Mouse (Mus musculus): Measurements from ENCODE around the gene Mapk1.

Gene Mapk1

DNA sequence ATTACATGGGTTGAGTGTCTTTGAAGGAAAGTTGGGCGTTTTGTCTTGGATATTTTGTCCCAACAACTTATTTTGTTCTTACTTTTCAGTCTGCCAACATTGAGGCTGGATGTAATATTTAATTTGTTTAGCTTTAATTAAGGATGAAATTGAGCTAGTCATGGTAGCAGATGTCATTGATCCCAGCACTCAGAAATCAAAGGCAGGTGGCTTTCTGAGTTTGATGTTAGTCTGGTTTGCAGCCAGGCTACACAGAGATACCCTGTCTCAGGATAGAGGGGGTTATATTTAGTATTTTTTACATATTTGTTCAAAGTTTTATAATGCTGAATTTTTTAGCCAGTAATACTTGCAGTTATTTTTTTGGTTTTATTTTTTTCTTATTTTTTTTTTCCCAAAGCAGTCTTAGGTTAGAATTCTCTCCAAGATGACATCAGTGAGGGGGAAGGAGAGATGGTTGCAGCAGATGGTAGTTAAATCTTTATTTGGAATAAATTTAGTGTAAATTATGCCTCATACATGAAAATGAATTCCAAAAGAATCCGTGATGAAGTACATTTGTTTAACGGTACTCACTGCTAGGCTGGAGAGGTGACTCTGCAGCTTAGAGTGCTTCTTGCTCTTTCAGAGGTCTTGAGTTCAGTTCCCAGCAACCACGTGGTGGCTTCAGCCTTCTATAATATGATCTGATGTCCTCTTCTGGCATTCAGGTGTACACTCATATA is 47.0 kb downstream of the Mapk1 start:
- Histone ChIP-seq H3K4me1 (replicated peaks; ENCODE audit: low read depth, low read length) (peaks cover 24% of the 10 kb centered on the region), H3K27me3 (ENCODE audit: insufficient read depth, low read length) (no peaks in the 10 kb centered on the region), H3K4me3 (replicated peaks; ENCODE audit: low read length) (no peak overlapping the region), H3K36me3 (ENCODE audit: insufficient read depth, low read length) (peaks cover 93% of the 10 kb centered on the region), H3K9me3 (ENCODE audit: low read length) (no peaks in the 10 kb centered on the region)
- no peak for TF ChIP-seq NANOG (IDR thresholded peaks at IDR 0.05; ENCODE audit: borderline replicate concordance, low read length)

DNA sequence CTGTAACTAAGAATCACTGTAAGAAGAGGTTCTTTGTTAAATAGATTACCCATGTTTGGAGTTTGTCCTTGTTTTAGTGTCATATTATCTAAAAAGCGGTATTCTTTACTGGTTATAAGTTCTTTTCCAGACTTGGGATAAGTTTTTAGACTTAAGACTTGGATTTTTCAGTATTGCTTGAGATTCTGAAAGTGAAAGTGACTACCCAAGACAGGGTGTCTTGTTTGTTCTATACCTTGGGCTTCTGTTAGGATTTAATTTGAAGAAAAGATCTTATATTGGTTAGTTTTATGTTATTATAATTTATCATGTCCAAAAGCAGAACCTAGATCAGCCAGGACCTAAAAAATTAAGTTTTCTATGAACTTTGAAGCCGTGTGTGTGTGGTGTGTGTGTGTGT is 50.6 kb downstream of the Mapk1 start:
- TF ChIP-seq POU5F1 (IDR thresholded peaks at IDR 0.05; ENCODE audit: borderline replicate concordance, low read length) (no peak), CTCF (conservative IDR thresholded peaks at IDR 0.05; ENCODE audit: low read length) (no peak), NANOG (IDR thresholded peaks at IDR 0.05; ENCODE audit: borderline replicate concordance, low read length) (no peak)
- peaks cover 97% of the 10 kb centered on the region for H3K36me3 ChIP-seq (ENCODE audit: insufficient read depth, low read length)
- H3K4me3 ChIP-seq (replicated peaks; ENCODE audit: low read length): no peak overlapping the region
- H3K4me1 ChIP-seq (replicated peaks; ENCODE audit: low read depth, low read length): peaks cover 24% of the 10 kb centered on the region
- no peaks in the 10 kb centered on the region for H3K9me3 ChIP-seq (ENCODE audit: low read length)
- H3K27me3 ChIP-seq (ENCODE audit: insufficient read depth, low read length): no peaks in the 10 kb centered on the region

DNA sequence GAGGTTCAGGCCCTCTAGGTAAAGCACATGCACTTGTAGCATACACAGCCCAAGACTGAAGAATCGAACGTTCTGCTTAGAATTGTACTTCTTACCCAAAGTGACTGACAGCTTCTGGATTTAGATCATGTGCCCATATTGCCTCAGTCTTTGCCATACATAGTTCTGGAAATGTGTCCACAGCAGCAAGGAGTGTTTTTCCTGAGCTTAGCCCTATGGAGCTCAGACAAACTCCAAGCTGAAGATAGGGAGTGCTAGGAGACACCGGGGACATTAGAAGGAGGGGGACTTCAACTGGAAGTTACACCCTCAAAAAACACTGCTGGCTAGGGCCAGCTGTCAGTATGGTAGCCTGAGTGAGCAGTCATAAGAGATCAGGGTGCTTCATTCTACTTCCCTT is 57.5 kb downstream of the Mapk1 start:
- no peaks in the 10 kb centered on the region for H3K9me3 ChIP-seq (ENCODE audit: low read length)
- no peaks in the 10 kb centered on the region for H3K27me3 ChIP-seq (ENCODE audit: insufficient read depth, low read length)
- H3K36me3 ChIP-seq (ENCODE audit: insufficient read depth, low read length): peaks cover 98% of the 10 kb centered on the region
- no peak for TF ChIP-seq NANOG (IDR thresholded peaks at IDR 0.05; ENCODE audit: borderline replicate concordance, low read length)
- no peak for TF ChIP-seq POU5F1 (IDR thresholded peaks at IDR 0.05; ENCODE audit: borderline replicate concordance, low read length)
- TF ChIP-seq CTCF (conservative IDR thresholded peaks at IDR 0.05; ENCODE audit: low read length): no peak
- peaks cover 8% of the 10 kb centered on the region for H3K4me1 ChIP-seq (replicated peaks; ENCODE audit: low read depth, low read length)
- H3K4me3 ChIP-seq (replicated peaks; ENCODE audit: low read length): no peak overlapping the region

DNA sequence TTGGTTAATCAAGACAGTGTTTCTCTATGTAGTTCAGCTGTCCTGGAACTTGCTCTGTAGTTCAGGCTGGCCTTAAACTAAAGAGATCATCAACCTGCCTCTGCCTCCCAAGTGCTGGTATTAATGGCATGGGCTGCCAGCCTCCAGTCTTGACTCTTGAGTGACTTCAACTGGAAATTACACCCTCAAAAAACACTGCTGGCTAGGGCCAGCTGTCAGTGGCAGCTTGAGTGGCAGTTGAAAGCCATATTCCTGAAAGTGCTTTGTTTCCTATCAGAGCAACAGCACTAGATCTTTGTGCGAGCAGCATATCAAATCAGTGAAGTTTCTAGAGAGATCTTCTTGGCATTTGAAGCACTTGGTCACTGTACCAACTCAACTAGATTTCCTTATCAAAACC is 58.2 kb downstream of the Mapk1 start:
- Histone ChIP-seq H3K9me3 (ENCODE audit: low read length) (no peaks in the 10 kb centered on the region), H3K36me3 (ENCODE audit: insufficient read depth, low read length) (peaks cover 98% of the 10 kb centered on the region), H3K4me1 (replicated peaks; ENCODE audit: low read depth, low read length) (peaks cover 8% of the 10 kb centered on the region), H3K4me3 (replicated peaks; ENCODE audit: low read length) (no peak overlapping the region), H3K27me3 (ENCODE audit: insufficient read depth, low read length) (no peaks in the 10 kb centered on the region)
- no peak for TF ChIP-seq CTCF (conservative IDR thresholded peaks at IDR 0.05; ENCODE audit: low read length)
- TF ChIP-seq POU5F1 (IDR thresholded peaks at IDR 0.05; ENCODE audit: borderline replicate concordance, low read length): no peak
- TF ChIP-seq NANOG (IDR thresholded peaks at IDR 0.05; ENCODE audit: borderline replicate concordance, low read length): no peak

- no peak for TF ChIP-seq CTCF (conservative IDR thresholded peaks at IDR 0.05; ENCODE audit: low read length)
- no peak for TF ChIP-seq NANOG (IDR thresholded peaks at IDR 0.05; ENCODE audit: borderline replicate concordance, low read length)
- TF ChIP-seq POU5F1 (IDR thresholded peaks at IDR 0.05; ENCODE audit: borderline replicate concordance, low read length): no peak
- H3K9me3 ChIP-seq (ENCODE audit: low read length): no peaks in the 10 kb centered on the region
- no peak overlapping the region for H3K4me3 ChIP-seq (replicated peaks; ENCODE audit: low read length)
Observed at GRCm38 (mm10) chr16:17044320-17044719, 61.1 kb downstream of the Mapk1 start.

DNA sequence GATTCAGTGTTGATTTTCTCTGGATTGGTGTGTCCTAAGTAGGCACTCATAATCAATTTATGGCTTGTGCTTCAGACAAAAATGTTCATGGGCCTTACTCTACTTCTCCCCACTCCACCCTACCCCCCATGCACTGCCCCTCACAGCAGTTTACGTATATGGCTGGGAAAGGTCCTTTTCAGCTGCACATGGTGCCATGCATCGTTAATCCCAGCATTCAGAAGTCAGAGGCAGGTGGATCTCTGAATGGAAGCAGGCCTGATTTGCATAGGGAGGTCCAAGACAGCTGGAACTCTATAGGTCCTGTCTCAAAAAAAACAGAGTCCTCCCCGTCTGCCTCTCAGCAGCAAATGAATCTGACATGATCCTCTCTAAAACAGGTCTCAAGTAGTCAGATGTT is 62.1 kb downstream of the Mapk1 start:
- H3K4me3 ChIP-seq (replicated peaks; ENCODE audit: low read length): no peak overlapping the region
- TF ChIP-seq NANOG (IDR thresholded peaks at IDR 0.05; ENCODE audit: borderline replicate concordance, low read length) (no peak), POU5F1 (IDR thresholded peaks at IDR 0.05; ENCODE audit: borderline replicate concordance, low read length) (no peak), CTCF (conservative IDR thresholded peaks at IDR 0.05; ENCODE audit: low read length) (no peak)
- H3K4me1 ChIP-seq (replicated peaks; ENCODE audit: low read depth, low read length): peaks cover 12% of the 10 kb centered on the region
- H3K9me3 ChIP-seq (ENCODE audit: low read length): no peaks in the 10 kb centered on the region
- H3K27me3 ChIP-seq (ENCODE audit: insufficient read depth, low read length): no peaks in the 10 kb centered on the region
- peaks cover 94% of the 10 kb centered on the region for H3K36me3 ChIP-seq (ENCODE audit: insufficient read depth, low read length)

More at GRCm38 (mm10) chr16:17044320-17044719, 61.1 kb downstream of the Mapk1 start:
- H3K36me3 ChIP-seq (ENCODE audit: insufficient read depth, low read length): peaks cover 94% of the 10 kb centered on the region
- H3K4me1 ChIP-seq (replicated peaks; ENCODE audit: low read depth, low read length): peaks cover 12% of the 10 kb centered on the region
- no peaks in the 10 kb centered on the region for H3K27me3 ChIP-seq (ENCODE audit: insufficient read depth, low read length)

DNA sequence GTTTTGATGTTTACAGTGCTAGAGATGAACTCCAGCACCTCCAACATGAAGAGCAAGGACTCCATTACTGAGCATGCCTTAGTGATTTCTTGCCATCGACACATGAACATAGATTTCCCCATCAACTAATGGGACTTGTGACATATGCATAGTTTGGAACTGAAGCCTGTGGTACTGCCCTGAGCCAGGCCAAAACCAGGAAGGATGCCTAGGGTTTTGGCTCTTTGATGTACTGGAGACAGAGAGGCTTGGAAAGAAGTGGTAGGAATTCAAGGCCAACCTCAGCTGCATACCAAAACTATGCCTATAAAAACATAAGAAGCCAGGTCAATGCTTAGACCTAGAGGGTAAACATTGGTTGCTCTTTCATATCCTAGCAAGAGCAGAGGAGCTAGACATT is 66.7 kb downstream of the Mapk1 start:
- TF ChIP-seq NANOG (IDR thresholded peaks at IDR 0.05; ENCODE audit: borderline replicate concordance, low read length) (no peak), POU5F1 (IDR thresholded peaks at IDR 0.05; ENCODE audit: borderline replicate concordance, low read length) (no peak), CTCF (conservative IDR thresholded peaks at IDR 0.05; ENCODE audit: low read length) (no peak)
- H3K9me3 ChIP-seq (ENCODE audit: low read length): no peaks in the 10 kb centered on the region
- H3K27me3 ChIP-seq (ENCODE audit: insufficient read depth, low read length): no peaks in the 10 kb centered on the region
- H3K4me3 ChIP-seq (replicated peaks; ENCODE audit: low read length): no peak overlapping the region
- peaks cover 52% of the 10 kb centered on the region for H3K36me3 ChIP-seq (ENCODE audit: insufficient read depth, low read length)
- peaks cover 27% of the 10 kb centered on the region for H3K4me1 ChIP-seq (replicated peaks; ENCODE audit: low read depth, low read length)

DNA sequence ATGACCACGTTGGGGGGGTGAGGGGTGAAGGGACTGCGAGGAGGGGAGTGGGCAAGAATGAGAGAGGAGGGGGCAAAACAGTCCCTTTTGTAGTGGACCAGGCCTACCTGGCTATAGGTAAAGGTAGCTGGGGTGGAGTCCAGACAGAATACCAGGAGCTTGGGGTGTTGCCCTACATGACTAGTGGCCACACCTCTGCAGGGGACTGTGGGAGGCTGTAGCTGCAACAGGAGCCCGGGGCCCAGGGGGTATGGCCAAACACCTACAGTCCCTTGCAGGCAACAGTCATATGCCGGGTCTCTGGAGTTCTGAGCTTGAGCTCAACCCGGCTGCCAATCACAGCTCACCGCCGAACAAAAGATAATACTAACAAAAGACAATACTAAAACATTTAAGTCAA is 68.9 kb downstream of the Mapk1 start:
- TF ChIP-seq POU5F1 (IDR thresholded peaks at IDR 0.05; ENCODE audit: borderline replicate concordance, low read length) (no peak), NANOG (IDR thresholded peaks at IDR 0.05; ENCODE audit: borderline replicate concordance, low read length) (no peak), CTCF (conservative IDR thresholded peaks at IDR 0.05; ENCODE audit: low read length) (no peak)
- Histone ChIP-seq H3K36me3 (ENCODE audit: insufficient read depth, low read length) (peaks cover 32% of the 10 kb centered on the region), H3K4me1 (replicated peaks; ENCODE audit: low read depth, low read length) (peaks cover 19% of the 10 kb centered on the region), H3K4me3 (replicated peaks; ENCODE audit: low read length) (peak overlapping the region; percentile 61), H3K27me3 (ENCODE audit: insufficient read depth, low read length) (no peaks in the 10 kb centered on the region), H3K9me3 (ENCODE audit: low read length) (no peaks in the 10 kb centered on the region)

DNA sequence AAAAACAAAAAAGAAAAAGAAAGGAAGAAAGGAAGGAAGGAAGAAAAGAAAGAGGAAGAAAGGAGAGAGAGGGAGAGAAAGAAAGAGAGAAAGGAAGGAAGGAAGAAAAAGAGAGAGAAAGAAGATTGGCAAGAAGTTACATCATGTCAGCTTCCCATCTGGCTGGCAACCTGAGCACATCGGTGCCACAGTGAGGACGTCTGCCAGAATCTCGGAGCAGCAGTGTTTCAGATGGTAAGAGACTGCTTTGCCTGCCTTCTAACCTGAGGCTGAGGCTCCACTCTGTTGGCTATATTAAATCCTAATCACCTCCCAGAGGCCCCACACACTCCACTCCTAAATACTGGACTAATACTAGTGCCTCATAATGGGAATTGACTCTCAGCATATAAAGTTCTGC is 70.7 kb downstream of the Mapk1 start:
- H3K9me3 ChIP-seq (ENCODE audit: low read length): no peaks in the 10 kb centered on the region
- peaks cover 15% of the 10 kb centered on the region for H3K36me3 ChIP-seq (ENCODE audit: insufficient read depth, low read length)
- TF ChIP-seq POU5F1 (IDR thresholded peaks at IDR 0.05; ENCODE audit: borderline replicate concordance, low read length) (no peak), NANOG (IDR thresholded peaks at IDR 0.05; ENCODE audit: borderline replicate concordance, low read length) (no peak)
- H3K4me1 ChIP-seq (replicated peaks; ENCODE audit: low read depth, low read length): peaks cover 16% of the 10 kb centered on the region
- H3K4me3 ChIP-seq (replicated peaks; ENCODE audit: low read length): no peak overlapping the region
- H3K27me3 ChIP-seq (ENCODE audit: insufficient read depth, low read length): no peaks in the 10 kb centered on the region

Measured in E14TG2a.4 (cell line).